Mouse (Mus musculus) ES-Bruce4 (cell line): ENCODE data around the gene Bscl2. TPM values are rescaled to one million over a fixed set of nuclear protein-coding genes. Genes with fewer than 3 reads are reported as not detected.
A peak's percentile ranks its signal among the peaks of the same experiment; 100 is the strongest.
"Not testable (repeated sequence)": the region's sequence is repeated elsewhere in the genome, so short reads cannot be mapped to it uniquely, and the experiment has no call there.

Experiments used
- H3K27ac ChIP-seq: 2 replicates; pipeline ENCODE4 v1.5.1; 2012; ENCODE audit warnings: low read length, inconsistent platforms; ENCODE audit not compliant: insufficient read depth
- H3K27me3 ChIP-seq: 2 replicates; pipeline ENCODE4 v1.6.1; 2012; ENCODE audit warnings: mild to moderate bottlenecking, low read length, inconsistent platforms; ENCODE audit not compliant: control insufficient read depth, poor library complexity, insufficient read depth, severe bottlenecking
- H3K36me3 ChIP-seq: 2 replicates; pipeline ENCODE4 v1.6.1; 2012; ENCODE audit warnings: inconsistent platforms, mild to moderate bottlenecking, low read length, moderate library complexity; ENCODE audit not compliant: control insufficient read depth, poor library complexity, insufficient read depth, severe bottlenecking
- H3K4me1 ChIP-seq: one replicate; pipeline ENCODE4 v1.8.1; 2011; ENCODE audit warnings: low read length; ENCODE audit not compliant: control insufficient read depth, insufficient read depth
- H3K4me3 ChIP-seq: 2 replicates; pipeline ENCODE4 v1.5.1; 2011; ENCODE audit warnings: low read depth, mild to moderate bottlenecking, low read length
- H3K9ac ChIP-seq: 2 replicates; pipeline ENCODE4 v1.6.1; 2012; ENCODE audit warnings: low read depth, mild to moderate bottlenecking, inconsistent platforms; ENCODE audit not compliant: poor library complexity, severe bottlenecking
- H3K9me3 ChIP-seq: replicated peaks from 2 replicates; pipeline ENCODE4 v1.6.1; 2012; ENCODE audit warnings: mild to moderate bottlenecking, low read length, inconsistent platforms; ENCODE audit not compliant: control insufficient read depth, poor library complexity, insufficient read depth, severe bottlenecking
- CTCF ChIP-seq: IDR thresholded peaks from one replicate; pipeline ENCODE4 v1.8.1; 2011; ENCODE audit warnings: low read depth, low read length
- EP300 ChIP-seq: IDR thresholded peaks from 2 replicates; pipeline ENCODE4 v1.6.1; 2011; ENCODE audit warnings: low read depth, low read length; ENCODE audit not compliant: insufficient read depth
- POLR2A ChIP-seq: IDR thresholded peaks from one replicate; pipeline ENCODE4 v1.8.1; 2011; ENCODE audit warnings: low read length; ENCODE audit not compliant: insufficient read depth
- polyA plus RNA-seq: library from polyadenylated mRNA; stranded (reverse); fragments of >200 nt; gene quantifications from 2 replicates; pipeline ENCODE4 v1.2.4, GENCODE M21; 2011; ENCODE audit warnings: low read depth; ENCODE audit not compliant: missing spikeins, insufficient read depth, insufficient read length

Bscl2 gene
- polyA plus RNA-seq, 1 experiment: 32.3 TPM

DNA sequence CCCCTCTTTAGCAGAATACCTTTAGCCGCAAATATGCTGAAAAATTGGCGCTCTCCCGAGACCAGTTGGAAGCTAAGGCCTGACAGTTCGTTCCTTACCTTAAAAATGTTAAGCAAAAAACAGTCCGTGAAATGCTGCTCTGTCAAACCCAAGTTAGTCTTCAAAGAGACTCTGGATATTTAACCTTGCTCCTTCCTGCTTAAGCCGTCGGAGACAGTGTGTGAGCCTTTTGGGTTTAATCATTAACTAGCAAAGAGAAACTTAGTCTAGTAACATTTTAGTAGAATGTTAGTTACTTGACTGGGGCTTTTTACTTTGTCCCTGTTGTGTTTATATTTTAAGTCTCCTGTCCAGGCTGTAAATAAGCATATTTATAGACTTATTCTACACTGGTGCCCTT, 16.1 kb upstream of the Bscl2 start:
- H3K36me3 ChIP-seq: peaks cover 45% of the 10 kb centered on the region
- peak overlapping the region; percentile 91 for H3K9ac ChIP-seq
- peaks cover 2% of the 10 kb centered on the region for H3K4me1 ChIP-seq
- TF ChIP-seq POLR2A (no peak), EP300 (no peak), CTCF (no peak)
- no peaks in the 10 kb centered on the region for H3K27me3 ChIP-seq
- no peaks in the 10 kb centered on the region for H3K9me3 ChIP-seq
- H3K4me3 ChIP-seq: peak overlapping the region; percentile 90
- no peak overlapping the region for H3K27ac ChIP-seq

DNA sequence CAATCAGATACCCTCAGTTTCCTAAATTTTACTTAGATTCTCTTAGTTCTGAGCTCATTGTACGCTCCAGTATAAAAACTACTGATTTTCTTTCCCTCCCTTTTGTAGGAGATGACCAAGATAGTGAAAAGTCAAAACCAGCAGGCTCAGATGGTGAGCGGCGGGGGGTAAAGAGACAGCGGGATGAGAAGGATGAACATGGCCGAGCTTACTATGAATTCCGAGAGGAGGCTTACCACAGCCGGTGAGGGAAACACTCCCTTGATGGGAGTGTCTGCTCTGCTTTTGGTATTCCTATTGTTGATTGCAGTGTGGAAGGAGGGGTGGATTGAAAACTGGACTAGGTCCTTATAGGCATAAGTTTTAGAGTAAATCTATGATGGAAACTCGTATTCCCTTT, 14.6 kb upstream of the Bscl2 start:
- Histone ChIP-seq H3K27me3 (no peaks in the 10 kb centered on the region), H3K4me1 (peaks cover 2% of the 10 kb centered on the region), H3K9me3 (no peaks in the 10 kb centered on the region), H3K36me3 (peaks cover 50% of the 10 kb centered on the region), H3K9ac (peak overlapping the region; percentile 7; the same call in 1 of the 2 replicates), H3K4me3 (no peak overlapping the region), H3K27ac (no peak overlapping the region)
- no peak for TF ChIP-seq POLR2A
- no peak for TF ChIP-seq CTCF
- TF ChIP-seq EP300: no peak

DNA sequence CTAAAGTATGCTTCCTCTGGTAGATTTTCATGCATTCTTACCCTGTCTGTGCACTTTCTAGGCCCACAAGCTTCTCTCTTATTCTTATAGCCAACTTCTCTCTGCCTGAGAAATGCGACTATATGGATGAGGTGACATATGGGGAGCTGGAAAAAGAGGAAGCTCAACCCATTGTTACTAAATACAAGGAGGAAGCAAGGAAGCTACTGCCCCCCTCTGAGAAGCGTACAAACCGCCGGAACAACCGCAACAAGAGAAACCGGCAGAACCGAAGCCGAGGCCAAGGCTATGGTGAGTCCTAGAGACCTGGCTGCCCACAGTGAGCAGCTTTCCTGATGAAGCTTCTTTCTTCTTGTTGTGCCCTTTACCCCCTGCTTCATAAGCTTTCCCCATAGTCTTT, 7.6 kb upstream of the Bscl2 start, which contains the start of gene AC129217.1:
Gene AC129217.1, plus strand, starts transcription at position 114 of the 400 bp plus-strand sequence.
- H3K36me3 ChIP-seq: peaks cover 94% of the 10 kb centered on the region
- H3K27me3 ChIP-seq: no peaks in the 10 kb centered on the region
- H3K9ac ChIP-seq: no peak within 1 kb of the TSS
- H3K4me3 ChIP-seq: no peak within 1 kb of the TSS
- H3K4me1 ChIP-seq: no peaks in the 10 kb centered on the region
- TF ChIP-seq CTCF (no peak), POLR2A (no peak), EP300 (no peak)
- no peaks in the 10 kb centered on the region for H3K9me3 ChIP-seq
- H3K27ac ChIP-seq: no peak within 1 kb of the TSS

DNA sequence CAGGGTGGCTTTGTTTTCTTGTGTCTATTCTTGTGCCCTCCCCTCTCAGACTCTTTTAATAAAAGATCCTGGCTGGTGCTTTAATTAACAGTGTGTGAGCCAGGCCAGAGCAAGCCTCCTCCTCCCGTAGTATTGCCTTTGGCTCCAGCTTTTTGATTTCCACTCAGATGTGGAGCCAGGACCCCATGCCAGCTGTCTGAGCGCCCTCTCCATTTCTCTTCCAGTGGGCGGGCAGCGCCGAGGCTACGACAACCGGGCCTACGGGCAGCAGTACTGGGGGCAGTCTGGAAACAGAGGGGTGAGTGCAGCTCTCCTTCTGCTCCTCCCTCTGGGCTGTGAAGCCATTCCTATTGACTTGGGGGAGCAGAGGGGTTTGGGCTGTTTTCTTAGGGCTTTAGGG, 6.6 kb upstream of the Bscl2 start:
- no peaks in the 10 kb centered on the region for H3K4me1 ChIP-seq
- no peak for TF ChIP-seq POLR2A
- TF ChIP-seq CTCF: no peak
- TF ChIP-seq EP300: no peak
- H3K9ac ChIP-seq: no peak overlapping the region
- H3K36me3 ChIP-seq: peaks cover 85% of the 10 kb centered on the region
- H3K9me3 ChIP-seq: no peaks in the 10 kb centered on the region
- no peaks in the 10 kb centered on the region for H3K27me3 ChIP-seq
- H3K27ac ChIP-seq: no peak overlapping the region
- H3K4me3 ChIP-seq: no peak overlapping the region

DNA sequence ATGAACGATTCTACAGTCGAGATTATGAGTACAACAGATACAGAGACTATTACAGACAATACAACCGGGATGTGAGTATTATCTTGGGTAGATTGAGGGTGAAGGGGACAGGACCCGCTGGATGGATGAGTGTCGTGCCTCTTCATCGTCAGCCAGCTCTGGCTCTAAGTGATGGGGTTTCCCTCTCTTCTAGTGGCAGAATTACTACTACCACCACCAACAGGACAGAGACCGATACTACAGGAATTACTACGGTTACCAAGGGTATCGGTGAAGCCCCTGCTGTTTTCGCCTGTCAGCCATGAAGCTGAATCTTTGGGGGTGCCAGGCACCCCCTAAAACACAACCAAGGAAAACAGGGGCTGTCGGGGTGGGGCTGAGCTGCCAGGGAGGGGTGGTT, 6.0 kb upstream of the Bscl2 start:
- H3K36me3 ChIP-seq: peaks cover 79% of the 10 kb centered on the region
- TF ChIP-seq POLR2A: no peak
- TF ChIP-seq CTCF: no peak
- no peak for TF ChIP-seq EP300

DNA sequence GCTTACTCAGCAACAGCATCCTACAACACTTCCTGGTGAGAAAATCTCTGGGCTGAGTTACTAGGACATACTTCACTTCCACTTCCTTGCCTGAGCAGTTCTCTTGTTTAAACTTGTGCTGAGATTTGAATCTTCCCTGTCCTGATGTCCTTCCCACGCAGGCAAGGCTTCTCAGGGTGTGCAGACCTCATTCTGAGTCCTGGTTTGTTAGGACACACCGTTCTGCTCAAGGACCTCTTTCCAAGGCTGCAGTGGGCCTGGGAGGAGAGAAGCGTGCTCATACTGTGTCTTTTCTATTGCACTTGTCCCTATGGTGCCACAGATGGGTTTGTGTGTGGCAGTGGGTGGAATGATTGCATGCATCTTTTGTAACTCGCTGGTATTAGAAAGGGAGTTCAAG, 4.3 kb upstream of the Bscl2 start:
- H3K9me3 ChIP-seq: no peaks in the 10 kb centered on the region
- no peak overlapping the region for H3K9ac ChIP-seq
- no peak overlapping the region for H3K4me3 ChIP-seq
- H3K27ac ChIP-seq: no peak overlapping the region
- no peaks in the 10 kb centered on the region for H3K4me1 ChIP-seq
- no peaks in the 10 kb centered on the region for H3K27me3 ChIP-seq
- H3K36me3 ChIP-seq: peaks cover 63% of the 10 kb centered on the region
- TF ChIP-seq CTCF (no peak), EP300 (no peak), POLR2A (no peak)

More for the DNA sequence above, 6.0 kb upstream of the Bscl2 start:
- Histone ChIP-seq H3K27ac (no peak overlapping the region), H3K9me3 (no peaks in the 10 kb centered on the region), H3K9ac (no peak overlapping the region), H3K27me3 (no peaks in the 10 kb centered on the region), H3K4me1 (no peaks in the 10 kb centered on the region), H3K4me3 (no peak overlapping the region)

DNA sequence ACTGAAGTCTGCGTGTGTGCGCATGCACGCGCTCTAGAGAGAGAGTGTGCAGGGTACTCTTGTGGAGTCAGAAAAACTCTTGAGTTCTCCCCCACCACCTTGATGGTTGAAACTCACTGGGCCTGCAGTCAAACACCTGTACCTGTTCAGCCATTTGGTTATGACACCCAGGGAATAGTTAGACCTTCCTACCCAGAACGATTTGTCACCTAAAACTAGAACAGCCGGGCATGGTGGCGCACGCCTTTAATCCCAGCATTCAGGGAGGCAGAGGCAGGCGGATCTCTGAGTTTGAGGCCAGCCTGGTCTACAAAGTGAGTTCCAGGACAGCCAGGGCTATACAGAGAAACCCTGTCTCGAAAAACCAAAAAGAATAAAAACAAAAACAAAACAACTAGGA, 940 bp upstream of the Bscl2 start:
- H3K4me3 ChIP-seq, H3K9me3 ChIP-seq, H3K4me1 ChIP-seq, H3K27me3 ChIP-seq: not testable (repeated sequence)
- Histone ChIP-seq H3K27ac (peak overlapping the region; percentile 96), H3K9ac (peak overlapping the region; percentile 86; the same call in 1 of the 2 replicates), H3K36me3 (peaks cover 32% of the 10 kb centered on the region)
